Mouse (Mus musculus) limb, embryonic 11.5 days (tissue): ENCODE data around the gene Ano7. TPM values are rescaled to one million over a fixed set of nuclear protein-coding genes. Genes with fewer than 3 reads are reported as not detected.

Source experiments
- ATAC-seq: fragments of 200-750 bp; cut with Nextera tagmentation; 2 replicates; pipeline ENCODE4 v1.8.0; 2017; ENCODE audit warnings: low read depth; ENCODE audit not compliant: insufficient number of reproducible peaks, low FRiP score, low TSS enrichment
- DNase-seq: peaks from one replicate; pipeline ENCODE4 v3.0.0-alpha.2; 2015; ENCODE audit warnings: low spot score
- H3K27ac ChIP-seq: fragments of 300-500 bp; sonication (generic); replicated peaks from 2 replicates; pipeline ENCODE4 v1.5.1; 2014; ENCODE audit warnings: low read depth, mild to moderate bottlenecking, low read length
- H3K27me3 ChIP-seq: fragments of 300-500 bp; sonication (generic); 2 replicates; pipeline ENCODE4 v1.6.1; 2014; ENCODE audit warnings: mild to moderate bottlenecking, low read length, mixed read lengths; ENCODE audit not compliant: control insufficient read depth, insufficient read depth
- H3K36me3 ChIP-seq: fragments of 300-500 bp; sonication (generic); 2 replicates; pipeline ENCODE4 v1.6.1; 2014; ENCODE audit warnings: mild to moderate bottlenecking, low read length, moderate library complexity, mixed read lengths; ENCODE audit not compliant: control insufficient read depth, insufficient read depth
- H3K4me1 ChIP-seq: fragments of 300-500 bp; sonication (generic); 2 replicates; pipeline ENCODE4 v1.6.1; 2014; ENCODE audit warnings: low read length, mixed read lengths; ENCODE audit not compliant: control insufficient read depth, insufficient read depth
- H3K4me2 ChIP-seq: fragments of 300-500 bp; sonication (generic); 2 replicates; pipeline ENCODE4 v1.6.1; 2014; ENCODE audit warnings: low read depth, mild to moderate bottlenecking, moderate library complexity; ENCODE audit not compliant: severe bottlenecking
- H3K4me3 ChIP-seq: fragments of 300-500 bp; sonication (generic); 2 replicates; pipeline ENCODE4 v1.5.1; 2014; ENCODE audit warnings: low read depth, low read length
- H3K9ac ChIP-seq: fragments of 300-500 bp; sonication (generic); 2 replicates; pipeline ENCODE4 v1.6.1; 2014; ENCODE audit warnings: mild to moderate bottlenecking, low read length
- H3K9me3 ChIP-seq: fragments of 300-500 bp; sonication (generic); 2 replicates; pipeline ENCODE4 v1.6.1; 2016; ENCODE audit warnings: low read length; ENCODE audit not compliant: control insufficient read depth
- WGBS: fragments of 180-500 bp; shearing (Covaris S2); extraction: QIAGEN DNeasy Blood & Tissue Kit; methylation state at CpG from one replicate; pipeline ENCODE4 v1.1.7; 2014; 5-methylcytosine and 5-hydroxymethylcytosine counted together
- polyA plus RNA-seq: library from polyadenylated mRNA; unstranded; fragments of >200 nt; fragmentation: Nextera tagmentation; extraction: Ambion mirVana; gene quantifications from 2 replicates; pipeline ENCODE4 v1.2.1, GENCODE M21; 2014

Ano7 gene
- polyA plus RNA-seq, 1 experiment from 2014 or later, result 1.5 TPM

- 88% methylated on average over 2 of the region's 2 CpGs for WGBS
- Histone ChIP-seq H3K27me3 (no peaks in the 10 kb centered on the region), H3K4me1 (no peaks in the 10 kb centered on the region), H3K36me3 (peaks cover 20% of the 10 kb centered on the region), H3K27ac (no peak overlapping the region), H3K4me2 (no peak overlapping the region), H3K9ac (no peak overlapping the region), H3K9me3 (no peaks in the 10 kb centered on the region), H3K4me3 (no peak overlapping the region)
- ATAC-seq (no peak), DNase-seq (no peak)
Measured at GRCm38 (mm10) chr1:93352724-93353123, 21.0 kb upstream of the Ano7 start.

DNA sequence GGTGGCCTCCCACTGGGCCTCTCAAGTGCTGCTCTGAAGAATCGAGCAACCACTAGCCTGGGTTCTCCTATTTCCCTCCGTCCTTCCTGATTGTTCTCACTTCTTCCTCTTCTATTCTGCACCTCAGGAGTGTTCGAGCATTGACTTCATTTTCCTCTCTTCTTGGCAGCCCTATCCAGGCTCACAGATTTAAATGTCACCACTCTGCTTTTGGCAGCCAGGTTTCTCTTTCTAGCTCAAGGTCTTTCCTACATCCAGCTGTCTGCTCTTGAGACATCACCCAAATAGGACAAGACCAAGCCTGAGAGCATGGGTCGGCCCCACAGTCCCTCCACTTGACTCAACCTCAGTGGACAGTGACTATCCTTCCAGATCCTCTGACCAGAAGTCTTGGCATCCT, 11.1 kb upstream of the Ano7 start:
- no peaks in the 10 kb centered on the region for H3K27me3 ChIP-seq
- peaks cover 20% of the 10 kb centered on the region for H3K36me3 ChIP-seq
- DNase-seq (no peak), ATAC-seq (no peak)
- H3K9ac ChIP-seq, result no peak overlapping the region
- H3K9me3 ChIP-seq, result no peaks in the 10 kb centered on the region
- H3K27ac ChIP-seq, result no peak overlapping the region
- no peak overlapping the region for H3K4me3 ChIP-seq
- H3K4me2 ChIP-seq, result no peak overlapping the region
- H3K4me1 ChIP-seq, result no peaks in the 10 kb centered on the region
- 84% methylated on average over 4 of the region's 4 CpGs for WGBS

- no peak overlapping the region for H3K27ac ChIP-seq
- H3K4me2 ChIP-seq, result no peak overlapping the region
- H3K36me3 ChIP-seq, result peaks cover 16% of the 10 kb centered on the region
- no peak for ATAC-seq
- DNase-seq, result no peak
- no peaks in the 10 kb centered on the region for H3K27me3 ChIP-seq
- WGBS, result 93% methylated on average over 6 of the region's 6 CpGs
- H3K4me1 ChIP-seq, result no peaks in the 10 kb centered on the region
- H3K9ac ChIP-seq, result no peak overlapping the region
- no peak overlapping the region for H3K4me3 ChIP-seq
- H3K9me3 ChIP-seq, result no peaks in the 10 kb centered on the region
Measured at GRCm38 (mm10) chr1:93365641-93366040, 8.1 kb upstream of the Ano7 start.

GRCm38 (mm10) chr1:93377307-93377706, 3.6 kb downstream of the Ano7 start:
- Histone ChIP-seq H3K4me3 (no peak overlapping the region), H3K27ac (no peak overlapping the region), H3K9ac (no peak overlapping the region), H3K36me3 (no peaks in the 10 kb centered on the region), H3K27me3 (no peaks in the 10 kb centered on the region), H3K9me3 (no peaks in the 10 kb centered on the region), H3K4me2 (no peak overlapping the region), H3K4me1 (no peaks in the 10 kb centered on the region)
- 75% methylated on average over 5 of the region's 5 CpGs for WGBS
- no peak for ATAC-seq
- DNase-seq, result no peak

DNA sequence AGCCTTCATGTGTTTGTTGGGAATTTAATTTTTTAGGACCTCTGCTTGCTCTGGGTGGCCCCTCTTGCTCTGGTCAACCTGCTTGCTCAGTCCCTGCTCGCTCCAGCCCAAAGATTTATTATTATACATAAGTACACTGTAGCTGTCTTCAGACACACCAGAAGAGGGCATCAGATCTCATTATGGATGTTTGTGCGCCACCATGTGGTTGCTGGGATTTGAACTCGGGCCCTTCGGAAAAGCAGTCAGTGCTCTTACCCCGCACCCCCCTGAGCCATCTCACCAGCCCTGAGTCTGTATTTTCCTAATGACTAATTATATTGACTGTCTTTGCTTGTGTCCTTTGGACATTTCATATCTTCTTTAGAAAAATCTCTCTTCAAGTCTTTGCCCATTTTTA, 5.4 kb downstream of the Ano7 start:
- ATAC-seq (no peak), DNase-seq (no peak)
- no peaks in the 10 kb centered on the region for H3K36me3 ChIP-seq
- WGBS, result 73% methylated on average over 5 of the region's 5 CpGs
- no peaks in the 10 kb centered on the region for H3K4me1 ChIP-seq
- H3K27me3 ChIP-seq, result no peaks in the 10 kb centered on the region
- H3K4me2 ChIP-seq, result no peak overlapping the region
- no peaks in the 10 kb centered on the region for H3K9me3 ChIP-seq
- no peak overlapping the region for H3K4me3 ChIP-seq
- no peak overlapping the region for H3K27ac ChIP-seq
- H3K9ac ChIP-seq, result no peak overlapping the region

DNA sequence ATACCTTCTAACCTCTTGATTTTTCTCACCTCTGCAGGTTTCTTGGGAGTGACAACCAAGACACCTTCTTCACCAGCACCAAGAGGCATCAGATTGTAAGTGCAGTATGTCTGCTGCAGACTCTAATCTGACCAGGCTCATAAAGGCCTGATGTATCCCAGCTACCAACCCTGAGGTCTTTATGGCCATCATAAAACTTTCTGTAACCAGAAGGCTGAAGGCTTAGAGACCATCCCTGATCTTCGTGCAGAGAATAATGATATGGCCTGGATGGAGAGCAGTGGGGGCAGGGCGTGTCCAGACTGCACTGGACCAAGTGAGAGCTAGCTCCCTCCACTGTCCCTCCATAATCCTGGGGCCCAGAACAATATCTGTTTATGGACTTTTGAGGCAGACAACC, 13.5 kb downstream of the Ano7 start:
- no peak for DNase-seq
- ATAC-seq, result no peak
- H3K27me3 ChIP-seq, result no peaks in the 10 kb centered on the region
- H3K4me1 ChIP-seq, result no peaks in the 10 kb centered on the region
- H3K4me2 ChIP-seq, result no peak overlapping the region
- H3K9me3 ChIP-seq, result no peaks in the 10 kb centered on the region
- WGBS, result 33% methylated on average over 2 of the region's 2 CpGs
- no peaks in the 10 kb centered on the region for H3K36me3 ChIP-seq
- no peak overlapping the region for H3K9ac ChIP-seq
- H3K4me3 ChIP-seq, result no peak overlapping the region
- no peak overlapping the region for H3K27ac ChIP-seq

DNA sequence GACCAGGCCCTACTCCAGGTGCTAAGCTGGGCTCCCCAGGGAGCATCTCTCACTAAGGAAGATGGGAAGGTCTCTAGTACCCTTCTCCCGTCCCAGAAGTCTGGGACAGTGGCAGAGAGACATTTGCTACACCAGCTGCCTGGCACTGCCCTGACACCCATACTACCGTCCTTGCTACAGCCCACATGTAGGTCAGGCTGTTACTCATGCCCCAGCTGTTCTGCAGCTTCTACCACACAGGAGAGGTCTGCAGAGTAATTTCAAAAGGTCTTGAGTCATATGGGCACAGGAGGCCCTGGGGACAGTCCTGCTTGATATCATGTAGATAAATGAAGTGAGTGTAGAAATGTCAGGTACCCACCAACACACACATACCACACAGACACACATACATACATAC, 15.2 kb downstream of the Ano7 start:
- no peak overlapping the region for H3K9ac ChIP-seq
- no peak overlapping the region for H3K4me2 ChIP-seq
- H3K4me1 ChIP-seq, result no peaks in the 10 kb centered on the region
- DNase-seq, result no peak
- no peaks in the 10 kb centered on the region for H3K36me3 ChIP-seq
- no peaks in the 10 kb centered on the region for H3K27me3 ChIP-seq
- no peak overlapping the region for H3K4me3 ChIP-seq
- 64% methylated on average over 2 of the region's 2 CpGs for WGBS
- H3K9me3 ChIP-seq, result no peaks in the 10 kb centered on the region
- no peak for ATAC-seq
- no peak overlapping the region for H3K27ac ChIP-seq

GRCm38 (mm10) chr1:93401191-93402052, 27.7 kb downstream of the Ano7 start:
- Histone ChIP-seq H3K9me3 (no peaks in the 10 kb centered on the region; the same call in 1 of the 2 replicates), H3K4me3 (peak overlapping the region; percentile 28), H3K9ac (peak overlapping the region; percentile 40; the same call in 1 of the 2 replicates), H3K27ac (no peak overlapping the region), H3K4me2 (peak overlapping the region; percentile 39), H3K4me1 (peaks cover 3% of the 10 kb centered on the region; the same call in 1 of the 2 replicates), H3K36me3 (peaks cover 2% of the 10 kb centered on the region; the same call in 1 of the 2 replicates), H3K27me3 (no peaks in the 10 kb centered on the region)
- ATAC-seq (0 out of 2 replicates have a peak, but pooled peaks have one; percentile 38), DNase-seq (peak; percentile 38)
- 16% methylated on average over 38 of the region's 38 CpGs for WGBS
